Mouse (Mus musculus) C2C12 (cell line): ENCODE results near the gene Srsf5.

Experiments
- CTCF ChIP-seq: IDR thresholded peaks from one replicate; pipeline ENCODE4 v1.5.1; 2011; ENCODE audit not compliant: control insufficient read depth, insufficient read depth, insufficient read length
- FOSL1 ChIP-seq: IDR thresholded peaks from one replicate; pipeline ENCODE4 v1.8.0; 2011; ENCODE audit warnings: mild to moderate bottlenecking, low read length; ENCODE audit not compliant: poor library complexity, insufficient read depth, severe bottlenecking
- MAX ChIP-seq: IDR thresholded peaks from one replicate; pipeline ENCODE4 v1.6.1; 2011; ENCODE audit warnings: mild to moderate bottlenecking, control low read depth
- MYOD1 ChIP-seq: IDR thresholded peaks from one replicate; pipeline ENCODE4 v1.6.1; 2011; ENCODE audit warnings: low read depth; ENCODE audit not compliant: control insufficient read depth, insufficient read length
- MYOG ChIP-seq: IDR thresholded peaks from one replicate; pipeline ENCODE4 v1.6.1; 2011; ENCODE audit not compliant: control insufficient read depth, insufficient read length; ENCODE audit errors: extremely low read depth
- USF1 ChIP-seq: IDR thresholded peaks from one replicate; pipeline ENCODE4 v1.6.1; 2011; ENCODE audit warnings: low read depth, mild to moderate bottlenecking, control low read depth, moderate library complexity

- TF ChIP-seq CTCF (no peak), USF1 (no peak), MYOG (no peak), MAX (no peak), MYOD1 (no peak), FOSL1 (no peak)
Observed at GRCm38 (mm10) chr12:80939165-80939564, 6.1 kb upstream of the Srsf5 start.
